Mouse (Mus musculus): ENCODE data around the gene Dnmt3a. TPM values are rescaled to one million over a fixed set of nuclear protein-coding genes. Genes with fewer than 3 reads are reported as not detected.

Dnmt3a gene
- total RNA-seq, 2 experiments from 2014 or later: 118 TPM

DNA sequence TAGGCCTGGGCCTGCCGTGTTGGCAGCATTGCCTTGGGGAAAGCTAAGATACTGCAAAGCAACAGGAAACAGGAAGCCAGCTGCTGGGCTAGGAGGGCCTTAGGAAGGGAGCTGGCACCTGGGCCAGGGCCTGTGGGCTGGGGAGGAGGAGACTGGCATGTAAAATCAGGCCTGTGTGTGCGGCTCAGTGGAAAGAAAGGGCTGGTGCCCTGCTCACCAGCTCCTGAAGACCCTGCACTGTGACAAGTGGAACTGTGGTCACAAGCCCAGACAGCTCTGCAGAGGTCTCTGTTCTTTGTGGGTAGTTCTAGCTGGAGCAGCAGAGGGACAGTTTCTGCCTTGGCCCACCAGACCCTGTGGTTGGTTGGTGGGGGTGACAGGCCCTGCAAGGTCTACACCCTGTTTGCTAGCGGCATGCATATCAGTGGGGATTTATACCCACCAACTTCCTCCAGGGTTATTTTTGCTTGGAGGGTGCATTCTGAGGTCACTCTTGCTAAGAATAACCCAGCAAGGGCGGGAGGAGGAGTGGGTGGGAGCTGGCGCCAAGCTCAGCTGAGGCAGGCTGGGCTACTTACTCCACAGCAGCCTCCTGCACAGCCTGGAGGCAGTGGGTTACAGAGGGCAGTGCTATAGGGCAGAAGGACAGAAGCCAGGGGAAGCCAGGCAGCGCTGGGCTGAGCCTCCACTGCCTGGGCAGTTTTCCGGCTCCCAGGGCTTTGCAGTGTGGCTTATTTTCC is 50.1 kb downstream of the Dnmt3a start:
- DNase-seq: peak; percentile 80

DNA sequence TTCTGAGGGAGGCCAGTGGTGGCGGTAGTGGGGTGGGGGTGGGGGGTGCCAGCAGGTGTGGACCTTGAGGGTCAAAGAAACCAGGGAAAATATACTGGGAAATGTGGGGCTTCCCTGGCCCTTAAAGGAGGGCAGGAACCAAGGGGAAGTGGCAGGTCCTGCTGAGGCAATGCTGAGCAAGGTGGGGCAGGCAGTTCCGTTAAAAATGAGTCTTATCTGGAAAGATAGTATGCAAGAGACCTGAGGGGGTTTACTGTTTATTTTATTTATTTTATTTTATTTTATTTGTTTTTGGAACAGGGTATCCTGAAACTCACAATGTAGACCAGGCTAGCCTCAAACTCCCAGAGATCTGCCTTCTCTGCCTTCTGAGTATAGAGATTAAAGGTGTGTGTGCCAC is 50.9 kb downstream of the Dnmt3a start:
- no peak for DNase-seq

DNA sequence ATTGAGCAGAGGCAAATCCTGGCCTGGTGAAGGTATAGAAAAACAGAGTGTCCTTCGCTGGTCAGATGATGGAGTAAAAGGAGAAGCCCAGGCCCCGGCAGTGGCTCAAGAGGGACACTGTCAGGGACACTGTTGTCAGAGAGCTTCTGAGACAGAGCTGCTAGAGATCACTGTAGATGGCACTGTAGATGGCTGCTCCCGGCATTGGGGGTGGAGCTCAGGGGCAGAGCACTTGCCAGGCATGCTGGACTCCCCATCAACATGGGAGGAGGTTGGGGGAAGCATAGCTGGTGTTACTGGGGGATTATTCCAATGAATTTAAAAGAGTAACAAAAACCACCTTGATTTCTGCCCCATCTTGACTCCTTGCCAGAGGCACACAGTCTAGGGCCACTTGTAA is 51.4 kb downstream of the Dnmt3a start:
- no peak for DNase-seq

DNA sequence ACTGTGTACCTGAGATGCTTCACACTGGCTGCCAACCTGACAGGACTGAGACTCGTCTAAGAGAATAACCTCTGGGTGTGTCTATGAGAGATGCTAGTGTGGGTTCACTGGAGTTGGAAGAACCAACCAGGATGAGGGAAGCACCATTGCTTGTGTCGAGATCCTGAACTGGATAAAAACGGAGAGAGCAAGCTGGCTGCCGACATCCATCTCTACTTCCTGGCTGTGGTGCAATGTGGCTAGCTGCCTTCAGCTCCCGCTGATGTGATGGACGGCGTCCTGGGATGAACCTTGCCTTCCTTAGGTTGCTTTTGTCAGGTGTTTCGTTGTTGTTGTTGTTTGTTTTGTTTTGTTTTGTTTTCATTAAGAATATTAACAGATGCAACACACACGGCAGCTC is 52.0 kb downstream of the Dnmt3a start:
- DNase-seq: no peak

DNA sequence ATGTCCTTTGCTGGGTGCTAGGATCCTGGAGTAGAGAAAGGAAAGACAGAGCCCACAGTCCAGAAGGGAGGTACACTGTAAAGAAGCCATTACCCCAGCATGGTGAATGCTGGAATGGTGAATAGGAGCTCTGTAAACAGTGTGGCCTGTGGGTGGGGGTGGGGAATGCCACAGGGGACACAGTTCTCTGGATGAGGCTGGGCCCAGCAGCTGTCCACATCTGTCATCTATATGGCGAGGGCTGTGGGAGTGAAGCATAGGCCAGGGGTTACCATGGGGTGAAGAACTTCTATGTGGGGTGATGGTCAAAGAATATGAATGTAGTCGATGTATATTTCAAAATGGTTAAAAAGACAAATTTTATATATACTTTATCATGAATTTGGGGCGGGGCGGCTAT is 52.9 kb downstream of the Dnmt3a start:
- DNase-seq: no peak

DNA sequence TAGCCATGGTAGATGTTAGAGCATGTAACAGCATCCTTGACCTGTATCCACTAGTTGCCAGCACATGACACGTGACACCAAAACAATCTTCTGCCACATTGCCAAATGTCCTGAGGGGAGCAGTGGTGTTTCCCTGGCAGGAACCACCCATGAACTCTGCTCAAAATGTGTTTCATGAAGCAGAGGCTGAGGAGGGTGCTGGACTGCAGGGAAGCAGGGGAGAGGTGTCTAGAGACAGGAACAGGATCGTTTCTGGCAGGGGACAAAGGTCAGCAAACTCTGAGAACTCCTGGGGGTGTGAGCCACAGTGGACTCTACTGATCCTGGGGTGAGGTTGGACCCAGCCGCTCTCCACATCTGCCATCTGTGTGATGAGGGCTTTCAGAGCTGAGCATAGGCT is 53.7 kb downstream of the Dnmt3a start:
- no peak for DNase-seq

DNA sequence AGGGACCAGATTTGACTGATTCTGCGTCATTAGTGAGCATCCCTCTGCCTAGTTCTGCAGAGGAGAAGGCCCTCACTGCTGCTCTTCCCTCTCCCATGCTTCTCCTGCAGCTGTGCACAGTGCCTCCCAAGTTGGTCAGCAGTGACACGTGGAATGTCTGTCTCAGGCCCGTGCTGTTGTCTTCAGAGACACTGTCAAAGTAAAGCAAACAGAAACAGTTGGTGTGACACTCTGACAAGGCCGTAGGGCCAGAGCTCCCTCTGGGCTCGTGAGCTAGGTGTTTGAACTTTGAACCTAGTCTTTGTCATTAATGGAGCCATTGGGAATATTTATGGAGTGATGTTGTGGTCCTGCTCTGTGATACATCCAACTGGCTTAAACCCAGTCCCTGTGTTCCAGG is 54.2 kb downstream of the Dnmt3a start:
- DNase-seq: no peak

DNA sequence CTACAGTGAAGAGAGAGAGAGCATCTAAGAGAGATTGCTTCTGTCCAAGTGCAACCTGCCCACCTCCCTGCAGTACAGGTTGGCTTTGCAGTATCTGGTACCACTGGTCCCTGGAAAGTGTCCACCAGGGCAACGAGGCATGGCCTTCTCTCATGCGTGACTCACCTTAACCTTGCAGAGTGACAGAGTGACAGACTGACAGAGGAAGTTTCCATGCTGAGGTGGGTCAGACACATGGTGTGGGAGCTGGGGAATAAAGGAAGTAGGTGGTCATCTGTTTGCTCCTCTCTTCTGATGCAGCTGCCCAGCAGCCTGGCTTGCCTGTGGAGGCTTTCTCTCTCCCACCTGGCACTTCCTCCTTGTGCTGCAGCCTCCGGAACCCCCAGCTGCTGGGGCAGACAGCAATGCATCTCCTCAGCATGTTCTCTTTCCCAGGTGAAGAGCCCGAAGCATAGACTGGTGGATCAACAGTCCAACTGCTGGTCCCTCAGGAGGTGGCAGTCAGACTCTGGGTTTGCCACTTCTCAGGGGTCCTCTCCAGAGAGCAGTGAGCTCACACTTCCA is 55.9 kb downstream of the Dnmt3a start:
- DNase-seq: no peak

DNA sequence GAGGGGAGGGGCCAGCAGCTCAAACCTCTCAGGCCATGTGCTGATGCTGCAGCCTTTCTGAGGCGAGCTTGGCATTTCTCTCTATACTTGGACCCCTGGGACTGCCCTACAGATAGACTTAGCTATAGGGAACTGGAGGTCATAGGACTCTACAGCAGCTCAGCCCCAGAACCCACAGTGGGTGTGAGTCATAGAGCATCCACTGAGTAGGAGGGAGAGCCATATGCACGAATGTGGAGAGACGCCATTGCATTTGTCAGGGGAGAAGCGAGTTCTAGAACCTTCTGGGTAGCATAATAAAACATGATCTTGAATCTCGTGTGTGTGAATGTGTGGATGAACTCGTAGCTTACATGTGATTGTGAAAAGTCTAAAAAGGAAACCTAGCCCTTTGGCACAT is 56.4 kb downstream of the Dnmt3a start:
- no peak for DNase-seq

DNA sequence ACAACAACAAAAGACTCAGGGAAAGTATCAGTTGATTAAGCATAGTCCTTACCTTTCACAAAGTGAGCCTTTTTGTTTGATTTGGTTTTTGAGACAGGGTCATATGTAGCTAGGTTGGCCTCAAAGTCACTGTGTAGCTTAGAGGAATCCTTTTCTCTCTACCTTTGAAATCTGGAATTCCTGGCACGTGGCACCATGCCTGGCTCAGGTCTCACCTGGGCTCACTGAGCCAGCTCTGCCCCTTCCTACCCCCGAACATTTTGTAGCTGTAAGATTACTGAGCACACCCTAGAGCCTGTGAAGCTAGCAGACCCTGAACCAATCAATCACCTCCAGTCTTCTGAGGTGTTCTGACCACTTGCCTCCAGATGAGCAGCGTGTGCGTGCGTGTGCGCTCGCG is 58.4 kb downstream of the Dnmt3a start:
- DNase-seq: no peak

DNA sequence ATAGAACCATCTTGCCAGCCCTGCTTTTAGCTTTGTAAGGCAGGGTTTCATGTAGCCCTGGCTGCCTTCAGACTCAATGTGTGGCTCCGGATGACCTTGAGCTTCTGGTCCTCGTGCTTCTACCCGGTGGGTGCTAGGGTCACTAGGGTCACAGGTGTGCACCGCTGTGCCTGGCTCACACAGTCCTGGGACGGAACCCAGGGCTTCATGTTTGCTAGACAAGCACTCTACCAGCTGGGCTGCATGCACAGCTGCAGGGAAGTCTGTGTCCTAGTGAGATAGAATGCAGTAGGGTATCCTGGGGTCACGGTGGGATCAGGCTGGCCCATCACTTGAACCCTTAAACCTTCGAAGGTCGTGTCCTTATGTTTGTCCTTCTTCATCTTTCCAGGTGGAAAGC is 59.8 kb downstream of the Dnmt3a start:
- DNase-seq: no peak

DNA sequence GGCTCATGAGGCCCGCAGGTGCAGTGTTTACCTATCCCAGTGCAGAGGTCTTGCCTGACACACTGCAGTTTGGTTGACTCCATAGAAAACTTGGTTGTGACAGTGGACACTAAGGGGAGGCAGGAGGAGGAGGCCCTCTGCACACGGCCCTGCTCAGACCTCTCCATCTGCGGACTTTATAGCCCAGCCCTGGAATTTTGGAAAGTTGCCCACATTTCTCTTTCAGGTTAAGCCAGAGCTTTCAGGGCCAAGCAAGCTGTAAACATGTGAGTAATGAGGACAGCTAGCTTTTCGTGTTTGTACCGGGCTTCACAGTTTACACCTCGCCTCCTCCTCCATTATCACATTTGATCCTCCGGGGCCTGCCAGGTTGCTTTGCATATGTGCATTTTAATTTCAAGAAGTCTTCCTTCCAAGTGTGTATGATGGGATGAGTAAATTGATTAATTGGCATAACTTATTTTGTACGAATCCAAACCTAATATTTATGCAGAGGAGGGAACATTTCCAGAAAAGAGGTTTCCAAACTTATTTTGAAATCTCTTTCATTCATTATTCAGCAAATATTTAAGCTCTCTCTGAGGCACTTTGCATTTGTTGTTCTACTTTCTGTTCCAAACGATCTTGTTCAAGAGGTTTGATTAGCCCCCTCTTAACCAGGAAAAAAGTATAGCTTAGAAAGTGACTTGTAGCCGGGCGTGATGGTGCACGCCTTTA is 61.0 kb downstream of the Dnmt3a start:
- no peak for DNase-seq

DNA sequence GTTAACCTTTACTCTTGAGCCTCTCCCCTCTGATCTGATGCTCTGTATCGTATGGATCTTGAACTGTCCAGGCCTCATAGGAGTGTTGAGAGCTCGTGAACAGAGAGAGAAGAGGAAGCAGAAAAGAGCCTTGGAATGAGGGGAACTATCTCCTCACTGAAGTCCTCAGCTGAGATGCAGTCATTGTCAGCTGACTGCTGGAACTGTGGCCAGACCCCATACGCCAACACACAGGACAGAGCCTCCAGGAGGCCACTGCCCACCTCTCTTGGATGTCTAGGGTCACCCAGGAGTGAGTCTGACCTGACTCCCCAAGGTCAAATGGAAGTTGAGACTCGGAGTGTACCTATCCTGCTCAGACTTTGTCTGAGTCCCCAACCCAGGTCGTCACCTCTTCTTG is 62.3 kb downstream of the Dnmt3a start:
- no peak for DNase-seq

DNA sequence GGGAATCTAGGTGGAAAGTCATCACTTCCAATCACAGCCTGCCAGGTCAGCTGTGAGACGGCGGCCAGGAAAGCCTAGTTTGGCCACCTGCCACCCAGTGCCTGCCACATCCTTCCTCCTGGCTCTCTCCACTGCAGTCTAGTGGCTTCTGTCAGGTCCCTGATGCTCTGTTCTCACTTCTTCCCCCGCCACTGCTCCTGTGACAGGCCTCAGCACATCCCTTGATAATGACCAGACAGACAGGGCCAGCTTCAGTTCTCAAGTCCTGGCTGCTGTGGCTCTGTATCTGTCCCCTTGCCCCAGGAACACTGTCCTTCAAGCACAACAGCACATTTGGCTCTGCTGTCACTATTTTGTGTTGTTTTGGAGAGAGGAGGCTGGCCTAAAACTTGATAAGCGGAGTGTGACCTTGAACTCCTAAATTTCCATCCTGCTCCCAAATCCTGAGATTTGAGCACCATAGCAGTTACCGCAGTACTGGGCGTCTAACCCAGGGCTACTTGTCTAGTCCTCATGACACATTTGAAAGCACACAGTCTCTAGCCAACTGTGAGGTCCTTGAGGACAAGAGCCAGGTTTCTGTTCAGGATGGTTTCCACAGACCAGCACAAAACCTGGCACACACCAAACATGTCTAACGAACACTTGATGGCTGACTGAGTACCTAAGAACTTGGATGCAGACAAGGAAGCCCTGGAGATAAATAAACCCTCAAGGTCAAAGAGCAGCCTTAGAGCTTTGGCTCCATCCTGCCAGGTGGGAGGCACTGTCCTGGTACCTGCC is 63.1 kb downstream of the Dnmt3a start:
- peak; percentile 83 for DNase-seq

DNA sequence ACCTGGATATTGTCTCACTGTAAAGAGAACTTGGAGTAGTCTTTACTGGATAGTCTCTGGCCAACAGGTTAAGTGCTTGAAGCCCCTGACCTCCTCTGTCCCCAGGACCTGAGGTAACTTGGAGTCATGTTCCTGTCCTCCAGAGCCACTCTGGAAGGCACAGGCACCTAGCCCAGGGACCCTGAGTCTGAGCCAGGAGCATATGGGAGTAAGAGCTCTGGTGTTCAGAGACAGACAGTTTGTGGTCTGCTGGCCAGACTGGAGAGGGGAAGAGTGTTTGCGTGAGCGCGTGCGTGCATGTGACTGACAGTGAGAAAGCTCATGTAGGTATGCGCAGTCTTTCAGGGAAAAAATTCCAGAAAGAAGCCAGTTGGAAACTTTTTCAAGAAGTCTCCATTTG is 64.2 kb downstream of the Dnmt3a start:
- DNase-seq: no peak

DNA sequence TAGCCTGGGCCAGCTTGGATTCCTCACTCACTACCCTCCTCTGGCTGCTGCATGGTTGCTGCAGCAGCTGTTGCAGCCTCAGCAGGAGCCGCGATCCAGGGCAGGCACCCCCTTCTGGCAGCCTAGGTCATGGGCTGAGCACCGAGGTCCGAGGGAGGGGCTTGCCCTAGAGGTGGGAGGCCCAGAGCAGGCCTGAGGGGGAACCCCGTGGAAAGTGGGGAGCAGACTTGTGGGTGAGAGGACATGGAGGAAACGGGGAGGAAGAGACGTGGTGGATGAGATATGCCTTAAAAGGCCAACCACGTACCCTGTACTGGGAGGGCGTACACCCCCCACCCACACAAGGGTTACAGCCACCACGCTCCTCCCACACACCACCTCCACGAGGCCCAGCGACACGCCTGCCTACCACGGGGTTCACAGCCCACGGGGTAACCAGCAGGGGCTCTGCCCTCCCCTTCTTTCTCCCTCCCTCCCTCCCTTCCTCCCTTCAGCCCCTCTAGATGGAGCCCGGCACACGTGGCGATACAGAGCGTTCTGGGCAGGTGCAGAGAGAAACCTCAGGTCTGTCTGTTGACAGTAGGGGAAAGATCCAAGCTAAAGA is 65.2 kb downstream of the Dnmt3a start:
- DNase-seq: peak; percentile 55

DNA sequence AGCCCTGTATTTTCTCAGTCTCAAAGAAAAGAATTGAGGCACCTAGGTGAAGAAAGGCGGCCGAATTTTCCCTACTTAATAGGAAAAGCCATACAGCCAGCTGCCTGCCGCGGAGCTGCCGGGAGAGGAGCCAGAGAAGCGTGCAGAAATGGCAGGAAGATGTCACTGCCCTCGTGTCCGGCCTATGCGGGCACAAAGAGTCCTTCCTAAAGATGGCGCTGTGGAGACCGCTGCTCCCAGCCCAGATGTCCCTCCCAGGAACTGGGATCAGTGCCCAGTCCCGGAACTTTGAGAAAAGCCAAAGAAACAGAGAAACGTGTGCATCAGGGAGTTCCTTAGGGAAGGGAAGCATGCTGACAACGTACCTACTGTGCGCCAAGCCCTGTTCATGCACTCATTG is 65.8 kb downstream of the Dnmt3a start:
- DNase-seq: peak; percentile 90

DNA sequence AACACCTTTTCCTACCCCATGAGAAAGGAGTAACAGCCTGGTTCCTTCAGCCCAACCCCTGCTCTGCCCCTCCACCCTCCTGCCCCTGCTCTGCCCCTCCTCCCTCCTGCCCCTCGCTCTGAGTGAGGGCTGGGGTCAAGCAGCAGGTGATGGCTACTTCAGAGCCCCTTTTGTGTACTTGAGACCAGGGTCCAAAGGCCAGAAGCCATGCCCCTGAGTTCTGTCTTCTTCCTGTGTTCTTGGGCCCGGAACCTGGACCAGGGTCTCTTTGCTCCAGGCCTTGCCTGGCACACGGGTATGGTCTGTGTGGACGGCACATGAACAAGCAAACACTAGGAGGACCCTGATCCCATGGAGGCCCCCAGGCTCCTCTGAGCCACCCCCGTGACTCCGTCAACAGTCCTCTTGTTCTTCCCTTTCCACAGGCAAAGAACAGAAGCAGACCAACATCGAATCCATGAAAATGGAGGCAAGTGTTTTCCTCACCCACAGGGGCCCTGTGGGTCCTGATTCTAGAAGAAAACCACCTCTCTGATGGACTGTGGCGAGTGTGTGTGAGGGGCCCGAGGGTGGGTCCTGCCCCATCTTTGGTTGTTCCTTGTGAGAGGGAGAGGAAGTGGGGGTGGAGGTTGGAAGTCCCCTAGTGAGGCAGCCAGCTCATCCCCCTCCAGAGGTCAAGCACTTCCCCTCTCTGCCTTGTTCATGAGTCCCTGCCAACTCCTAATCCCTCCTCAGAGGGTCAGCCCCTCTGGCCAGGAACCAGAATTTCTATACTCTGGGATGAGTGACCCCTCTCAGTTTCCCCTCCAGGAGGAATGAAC is 66.8 kb downstream of the Dnmt3a start:
- DNase-seq: no peak

DNA sequence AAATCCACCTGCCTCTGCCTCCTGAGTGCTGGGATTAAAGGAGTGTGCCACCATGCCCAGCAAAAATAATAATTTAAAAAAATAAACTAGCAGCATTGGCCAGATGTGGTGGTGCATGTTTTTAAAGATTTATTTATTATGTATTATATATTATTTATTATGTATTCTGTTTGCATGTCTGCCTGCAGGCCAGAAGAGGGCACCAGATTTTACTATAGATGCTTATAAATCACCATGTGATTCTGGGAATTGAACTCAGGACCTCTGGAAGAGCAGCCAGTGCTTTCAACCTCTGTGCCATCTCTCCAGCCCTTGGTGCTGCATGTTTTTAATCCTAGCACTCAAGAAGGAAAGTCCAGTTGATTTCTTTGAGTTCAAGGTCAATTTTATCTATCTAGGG is 69.7 kb downstream of the Dnmt3a start:
- no peak for DNase-seq

DNA sequence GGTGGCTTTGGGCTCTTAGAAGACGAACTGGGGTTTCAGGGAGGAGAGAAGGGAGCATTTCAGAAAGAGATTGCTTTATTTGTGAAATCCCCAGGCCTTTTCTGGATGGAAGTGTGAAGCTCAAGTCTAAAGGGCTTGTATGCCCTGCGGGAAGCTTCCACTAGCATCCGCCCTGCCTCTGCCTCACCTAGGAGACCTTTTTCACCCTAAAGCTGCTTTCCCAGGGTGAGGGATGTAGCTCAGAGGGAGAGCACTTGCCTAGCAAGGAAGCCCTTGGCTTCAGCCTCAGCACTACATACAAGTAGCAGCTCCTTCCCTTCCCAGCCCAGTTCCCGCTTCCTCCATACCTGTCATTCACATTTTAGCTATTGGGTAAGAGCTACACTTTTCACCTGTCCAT is 71.6 kb downstream of the Dnmt3a start:
- DNase-seq: no peak

DNA sequence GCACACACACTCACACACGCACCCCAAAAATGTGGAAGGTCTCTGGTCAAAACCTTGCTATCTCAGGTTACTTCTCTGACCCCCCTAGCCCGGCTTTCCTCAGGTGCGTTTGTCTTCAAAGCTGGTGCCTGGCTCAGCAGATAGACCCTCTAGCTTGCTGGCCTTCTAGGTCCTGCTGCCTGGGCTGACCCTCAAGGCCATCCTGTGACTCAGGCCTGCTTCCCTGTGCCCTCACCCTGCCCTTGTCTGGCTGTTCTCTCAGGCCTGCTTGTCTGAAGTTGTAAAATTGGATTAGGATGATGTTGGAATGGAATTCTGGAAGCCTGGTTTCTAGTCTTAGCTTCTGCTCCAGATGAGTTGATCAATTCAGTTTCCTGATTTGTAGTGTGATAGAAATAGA is 75.7 kb downstream of the Dnmt3a start:
- no peak for DNase-seq

All from heart, postnatal 4 days (tissue).